Mouse (Mus musculus) lung, postnatal 25 days (tissue): ENCODE results near the gene Helz.
"Not testable (repeated sequence)": the region's sequence is repeated elsewhere in the genome, so short reads cannot be mapped to it uniquely, and the experiment has no call there.

Experiments used
- DNase-seq: peaks from one replicate; pipeline ENCODE4 v3.0.0; 2022; ENCODE audit warnings: low spot score

Helz gene

DNA sequence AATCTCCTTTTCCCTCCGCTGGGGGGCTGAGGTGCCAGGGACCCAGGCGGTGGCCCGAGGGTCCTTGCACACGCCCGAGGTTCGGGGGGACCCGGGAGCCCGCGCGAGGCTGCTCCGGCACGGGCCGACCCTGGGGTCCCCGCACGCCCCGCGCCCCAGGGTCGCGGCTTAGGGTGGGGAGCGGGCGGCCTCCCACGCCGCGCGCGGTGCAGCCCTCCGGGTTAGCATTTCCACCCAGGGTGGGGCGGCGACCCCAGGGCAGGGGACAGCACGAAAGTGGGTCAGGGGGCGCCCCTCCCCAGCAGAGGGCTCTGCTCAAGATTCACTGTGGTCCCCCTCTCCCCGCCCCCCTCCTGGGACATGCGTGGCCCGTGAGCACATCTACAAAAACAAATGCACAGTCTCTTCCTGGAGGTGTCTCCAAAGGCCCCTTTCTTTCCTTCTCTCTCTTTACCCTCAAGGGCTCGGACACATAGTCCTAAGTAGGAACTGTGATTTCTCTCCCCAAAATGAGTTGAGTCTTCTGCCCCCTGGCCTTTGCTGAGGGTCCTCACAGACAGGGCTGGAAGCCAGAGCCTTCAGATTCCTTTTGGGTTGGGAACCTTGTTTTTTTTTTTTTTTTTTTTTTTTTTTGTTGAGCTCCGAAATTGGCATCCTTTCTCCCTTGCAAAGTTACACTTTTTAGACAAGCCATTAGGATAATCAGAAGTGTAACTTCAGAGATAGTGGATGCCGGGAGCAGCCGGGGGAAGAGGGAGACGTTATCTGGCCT lies 660 bp downstream of the Helz start:
- DNase-seq: no peak

DNA sequence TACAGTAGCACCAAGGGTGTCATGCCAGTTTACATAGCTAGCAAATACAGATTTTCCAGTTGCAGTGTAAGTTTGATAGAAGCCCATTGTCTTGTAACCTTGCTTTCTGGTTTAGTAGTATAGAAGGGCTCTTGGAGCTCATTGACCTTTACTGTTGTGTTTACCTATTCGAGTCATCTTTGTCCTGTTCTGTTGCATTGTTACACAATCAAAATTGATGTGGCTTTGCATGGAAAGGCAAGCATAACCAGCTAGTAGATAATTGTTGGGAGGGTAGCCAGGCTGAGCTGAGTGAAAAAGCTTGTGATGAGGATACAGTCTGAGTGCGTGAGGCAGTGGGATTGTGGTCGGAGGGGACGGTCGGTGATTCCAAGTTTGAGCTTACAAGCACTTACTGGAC lies 12.1 kb downstream of the Helz start:
- DNase-seq: no peak

DNA sequence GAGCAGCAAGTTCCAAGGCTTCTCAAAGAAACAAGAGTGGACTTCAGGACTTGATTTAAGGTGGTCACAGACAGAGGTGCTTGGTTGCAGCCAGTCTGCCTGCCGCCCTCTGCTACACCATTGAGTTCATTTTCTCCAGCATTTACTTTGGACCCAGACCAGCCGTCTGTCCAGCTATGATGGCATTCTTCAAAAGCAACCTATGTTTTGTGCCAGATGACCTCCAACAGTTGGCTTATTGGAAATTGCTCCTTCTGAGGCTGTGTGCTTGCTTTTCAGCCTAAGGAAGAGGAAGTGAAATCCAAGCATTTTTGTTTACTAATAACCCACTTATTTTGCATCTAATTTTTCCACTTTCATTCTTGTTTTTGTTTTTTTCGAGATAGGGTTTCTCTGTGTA lies 19.7 kb downstream of the Helz start:
- no peak for DNase-seq

DNA sequence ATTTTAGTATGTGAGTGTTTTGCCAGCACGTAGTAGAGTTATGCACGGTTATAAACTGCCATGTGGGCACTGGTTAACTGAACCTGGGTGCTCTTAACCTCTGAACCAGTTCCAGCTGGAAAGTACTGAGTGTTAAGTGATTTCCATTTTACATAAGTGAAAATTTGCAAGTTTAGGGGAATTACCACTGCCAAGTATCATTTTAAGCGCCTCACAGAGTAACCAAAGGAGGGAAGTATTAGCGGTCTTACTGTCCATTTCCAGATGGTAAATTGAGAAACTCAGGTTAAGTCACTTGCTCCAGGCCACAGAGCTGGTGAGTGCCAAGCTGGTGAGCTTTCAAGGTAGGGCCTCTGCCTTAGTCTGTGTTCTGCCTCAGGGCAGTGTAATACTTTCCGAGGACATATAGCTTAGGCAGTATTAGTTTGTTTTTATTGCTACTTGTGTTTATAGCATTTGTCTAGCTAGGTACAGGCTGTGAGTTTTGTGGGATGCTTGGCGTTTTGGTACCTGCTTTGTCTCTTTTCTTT lies 20.8 kb downstream of the Helz start:
- DNase-seq: no peak

DNA sequence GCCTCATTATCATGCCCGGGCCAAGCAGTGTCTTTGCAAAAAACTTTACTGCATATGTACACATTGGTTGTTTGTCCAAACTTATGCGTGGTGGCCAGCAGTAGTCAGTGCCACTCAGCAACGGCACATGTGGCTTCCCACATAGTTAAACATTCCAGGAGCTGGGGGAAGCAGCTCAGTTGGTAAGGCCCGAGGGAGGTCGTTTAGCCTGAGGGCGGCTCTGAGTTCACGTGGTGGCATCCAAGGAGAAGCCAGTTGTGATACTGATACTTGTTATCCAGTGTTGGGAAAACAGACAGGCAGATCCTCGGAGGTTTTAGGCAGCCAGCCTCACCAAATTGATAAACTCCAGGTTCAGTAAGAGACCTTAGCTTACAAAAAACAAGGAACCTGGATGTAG lies 23.2 kb downstream of the Helz start:
- not testable (repeated sequence) for DNase-seq

DNA sequence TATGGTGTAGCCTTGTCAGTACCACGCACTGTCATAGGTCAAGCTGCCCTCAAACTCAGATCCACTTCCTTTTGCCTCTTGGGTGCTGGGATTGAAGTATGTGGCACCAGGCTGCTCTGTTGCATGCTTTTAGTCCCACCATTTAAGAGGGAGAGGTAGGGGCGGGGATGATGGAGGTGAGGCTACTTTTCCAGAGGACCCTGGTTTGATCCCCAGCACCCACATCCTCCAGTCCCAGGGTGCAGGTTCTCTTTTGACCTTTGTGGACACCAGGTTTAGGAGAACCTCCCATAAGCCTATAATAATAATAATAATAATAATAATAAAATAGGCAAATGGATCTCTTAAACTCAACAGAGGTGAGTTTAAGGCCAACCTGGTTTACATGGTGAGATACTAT lies 23.6 kb downstream of the Helz start:
- no peak for DNase-seq

DNA sequence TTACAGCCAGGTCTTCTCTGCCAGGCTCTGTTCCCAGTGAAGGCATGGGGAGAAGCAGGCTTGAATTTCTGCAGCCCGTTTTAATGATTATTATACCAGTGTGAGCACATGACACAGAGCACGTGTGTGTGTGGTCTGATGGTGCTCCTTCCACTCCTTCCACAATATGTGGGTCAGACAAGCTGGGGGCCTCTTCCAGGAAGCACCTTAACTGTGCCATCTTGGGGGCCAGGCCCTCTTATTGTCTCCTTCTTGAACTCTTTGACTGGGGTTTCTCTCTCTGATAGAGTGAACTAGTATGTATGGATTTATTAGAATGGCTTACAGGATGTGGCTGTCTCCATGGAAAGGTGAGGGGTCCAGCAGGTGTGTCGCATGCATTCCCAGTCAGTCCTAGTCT lies 24.8 kb downstream of the Helz start:
- no peak for DNase-seq

DNA sequence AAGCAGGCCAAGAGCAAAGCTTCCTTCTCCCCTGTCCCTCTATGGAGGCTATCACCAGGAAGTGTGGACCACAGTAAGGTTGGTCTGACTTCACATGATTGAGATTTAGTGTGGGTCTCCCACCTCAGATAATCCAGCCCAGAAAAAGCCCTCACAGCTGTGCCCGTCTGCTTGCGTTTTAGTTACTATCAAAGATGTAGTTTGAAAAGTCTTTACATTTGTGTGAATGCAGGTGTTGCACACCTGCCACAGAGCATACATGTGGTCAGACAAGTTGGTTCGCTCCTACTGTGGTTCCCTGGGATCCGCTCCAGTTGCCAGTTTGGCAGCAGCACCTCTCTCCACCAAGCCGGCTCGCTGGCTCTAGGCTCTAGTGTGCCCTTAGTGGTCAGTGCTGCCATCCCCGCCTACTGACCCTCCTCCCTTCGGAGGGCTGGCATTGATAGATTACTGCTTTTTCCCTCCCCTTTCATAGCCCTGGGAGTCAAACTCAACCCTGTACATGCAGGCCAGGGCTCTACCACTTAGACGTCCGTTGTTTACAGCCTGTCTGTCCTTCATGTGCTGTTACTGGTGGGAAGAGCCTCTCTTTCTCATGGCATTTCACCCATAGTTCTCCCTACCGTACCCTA lies 25.4 kb downstream of the Helz start:
- DNase-seq: peak; percentile 55

DNA sequence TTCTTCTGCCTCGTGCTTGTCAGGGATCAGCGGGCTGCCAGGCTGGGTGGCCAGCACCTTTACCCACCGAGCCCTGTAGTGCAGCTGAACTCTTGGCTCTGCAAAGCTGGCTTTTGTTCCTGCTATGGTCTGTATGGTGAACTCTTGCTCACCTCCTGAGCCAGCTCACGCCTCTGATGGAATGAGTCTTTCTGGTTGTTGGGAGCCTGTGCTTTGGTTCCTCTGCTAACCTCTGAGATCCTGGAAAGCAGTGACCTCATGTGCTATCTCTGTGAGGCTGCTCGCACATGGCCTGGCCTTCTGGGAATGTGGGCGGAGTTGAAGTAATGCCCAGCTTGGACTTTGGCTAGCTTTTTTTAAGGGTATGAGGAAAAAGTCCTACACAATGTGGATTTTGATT lies 26.1 kb downstream of the Helz start:
- peak; percentile 35 for DNase-seq

DNA sequence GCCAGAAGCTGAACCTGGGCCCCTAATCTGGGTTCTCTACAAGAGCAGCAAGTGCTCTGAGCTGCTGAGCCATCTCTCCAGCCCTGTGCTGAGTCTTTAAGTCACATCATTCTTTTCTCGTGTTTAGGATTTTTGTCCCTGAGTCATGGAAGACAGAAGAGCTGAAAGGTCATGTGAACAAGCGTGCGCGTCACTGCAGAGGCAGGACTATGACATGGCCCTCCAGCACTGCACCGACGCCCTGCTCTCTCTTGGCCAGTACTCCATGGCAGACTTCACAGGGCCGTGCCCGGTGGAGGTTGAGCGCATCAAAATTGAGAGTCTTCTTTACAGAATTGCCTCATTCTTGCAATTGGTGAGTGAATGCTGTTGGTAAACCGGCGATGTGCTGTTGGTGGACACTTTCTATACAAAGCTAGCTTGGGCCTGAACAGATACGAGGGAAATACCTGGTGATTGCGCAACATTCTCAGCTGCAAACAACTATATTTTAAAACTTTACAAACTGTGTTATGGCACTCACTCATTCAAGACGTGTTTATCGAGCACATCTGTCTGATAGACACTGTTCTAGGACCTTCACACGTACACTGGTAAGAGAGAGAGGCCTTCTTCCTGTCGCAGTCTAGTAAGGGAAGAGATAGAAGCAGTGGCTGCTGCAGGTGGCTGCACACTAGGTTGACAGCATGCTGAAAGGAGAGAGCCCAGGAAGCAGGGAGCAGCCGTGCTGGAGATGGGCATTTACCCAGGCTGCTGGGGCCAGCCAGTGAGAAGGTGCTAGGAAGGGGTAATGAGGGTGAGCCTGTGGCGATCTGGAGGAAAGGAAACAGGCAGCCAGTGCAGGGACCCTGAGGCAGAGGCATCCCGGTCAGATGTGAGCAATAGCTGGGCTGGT lies 27.3 kb downstream of the Helz start:
- no peak for DNase-seq

DNA sequence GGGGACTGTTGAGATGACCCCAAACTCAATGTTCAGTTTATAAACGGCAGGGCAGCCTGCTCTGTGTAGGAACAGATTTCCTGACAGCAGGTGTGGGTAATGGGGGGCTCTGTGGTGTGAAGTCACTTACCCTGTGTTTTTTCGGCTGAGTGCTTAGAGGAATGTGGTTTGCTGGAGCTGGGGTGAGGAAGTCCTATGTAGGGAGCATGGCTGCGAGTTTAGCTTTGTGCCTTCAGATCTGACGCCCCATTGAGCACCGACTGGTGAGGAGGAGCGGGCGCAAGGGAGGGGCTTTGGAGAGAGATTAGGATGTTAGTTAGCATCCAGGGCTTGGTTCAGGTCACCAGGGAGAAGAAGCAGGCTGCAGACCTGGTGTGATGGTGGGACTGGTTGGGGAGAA lies 28.5 kb downstream of the Helz start:
- DNase-seq: no peak

DNA sequence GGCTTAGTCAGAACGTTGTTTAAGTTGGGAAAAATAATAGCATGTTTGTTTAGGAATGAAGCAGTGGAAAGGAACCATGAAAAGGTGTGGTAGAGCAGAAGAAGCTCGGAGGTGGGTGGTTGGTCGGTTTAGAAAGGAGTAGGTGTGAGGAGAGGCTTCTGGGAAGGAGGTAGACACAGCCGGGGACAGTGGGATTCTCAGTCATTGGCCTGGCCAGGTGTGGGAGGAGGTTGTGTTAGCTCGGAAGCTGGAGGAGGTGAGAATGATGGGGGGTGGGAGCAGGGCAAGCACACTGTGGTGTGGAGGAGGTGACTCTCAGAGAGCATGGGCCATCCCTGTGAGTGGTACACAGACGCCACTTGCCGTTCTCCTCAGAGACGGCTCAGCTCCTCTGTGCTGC lies 29.7 kb downstream of the Helz start:
- no peak for DNase-seq

DNA sequence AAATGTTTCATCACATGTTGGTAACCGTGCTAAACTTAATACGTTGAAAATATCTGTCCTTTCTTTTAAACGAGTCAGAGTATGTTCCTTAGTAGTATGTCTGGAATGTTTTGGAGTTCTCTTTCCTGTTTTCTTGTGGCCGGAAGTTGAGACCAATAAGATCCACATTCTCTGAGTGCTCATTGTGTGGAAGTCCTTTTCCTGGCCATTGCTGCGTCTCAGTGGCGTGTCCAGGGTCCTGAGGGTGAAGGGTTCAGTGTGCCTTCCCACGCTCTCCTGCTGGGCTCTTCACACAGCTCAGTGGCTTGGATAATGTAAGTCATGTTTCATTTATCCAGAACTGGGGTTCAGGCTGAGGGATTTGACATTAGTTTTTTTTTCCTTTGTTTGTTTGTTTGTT lies 30.5 kb downstream of the Helz start:
- DNase-seq: peak; percentile 18

DNA sequence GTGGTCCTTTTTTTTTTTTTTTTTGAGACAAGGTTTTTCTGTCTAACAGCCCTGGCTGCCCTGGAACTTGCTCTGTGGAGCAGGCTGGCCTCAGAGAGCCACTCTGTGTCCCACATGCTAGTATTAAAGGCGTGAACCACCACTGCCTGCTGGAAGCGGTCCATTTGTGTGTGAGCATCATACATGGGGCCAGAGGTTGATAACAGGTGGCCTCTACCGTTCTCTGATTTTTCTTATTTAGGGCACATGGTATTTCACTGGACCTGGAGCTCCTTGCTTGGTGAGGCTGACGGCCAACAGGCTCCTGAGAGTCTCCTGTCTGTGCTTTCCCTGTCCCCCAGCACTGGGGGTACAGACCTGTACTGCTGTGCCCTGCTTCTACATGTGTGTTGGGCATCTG lies 33.1 kb downstream of the Helz start:
- DNase-seq: no peak

DNA sequence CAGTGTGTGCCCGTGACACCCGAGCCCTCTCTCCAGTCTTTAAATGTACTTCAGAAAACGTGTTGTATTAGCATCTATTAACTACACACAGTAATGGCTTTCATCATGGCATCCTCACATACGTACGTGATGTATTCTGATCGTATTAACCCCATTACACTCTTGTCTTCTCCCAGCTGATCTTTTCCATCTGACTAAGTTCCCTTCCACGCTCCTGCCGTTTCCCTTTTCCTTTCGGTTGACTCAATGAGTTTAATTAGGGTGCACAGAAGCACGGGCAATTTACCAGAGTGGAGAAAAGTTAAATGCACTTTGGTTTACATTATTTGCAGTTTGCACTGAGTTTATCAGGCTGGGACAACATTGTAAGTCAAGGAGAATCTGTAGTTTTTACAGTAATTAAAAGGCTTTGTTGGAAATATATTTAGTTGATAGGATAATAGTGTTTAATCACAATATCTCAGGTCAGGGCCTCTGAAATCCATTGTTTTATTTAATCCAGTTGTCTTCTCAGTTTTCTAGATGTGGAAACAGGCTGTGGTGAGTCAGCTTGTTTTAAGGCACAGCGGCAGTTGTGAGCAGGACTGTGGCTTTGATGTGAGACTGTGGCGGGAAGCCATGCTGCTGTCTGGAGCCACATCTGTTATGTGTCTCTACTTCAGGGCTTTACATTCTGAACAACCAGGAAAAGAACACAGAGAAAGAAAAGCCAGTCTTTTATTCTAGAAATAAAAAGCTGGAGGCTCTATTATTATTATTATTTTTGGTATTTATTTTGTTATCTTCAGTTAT lies 37.1 kb downstream of the Helz start:
- DNase-seq: no peak

DNA sequence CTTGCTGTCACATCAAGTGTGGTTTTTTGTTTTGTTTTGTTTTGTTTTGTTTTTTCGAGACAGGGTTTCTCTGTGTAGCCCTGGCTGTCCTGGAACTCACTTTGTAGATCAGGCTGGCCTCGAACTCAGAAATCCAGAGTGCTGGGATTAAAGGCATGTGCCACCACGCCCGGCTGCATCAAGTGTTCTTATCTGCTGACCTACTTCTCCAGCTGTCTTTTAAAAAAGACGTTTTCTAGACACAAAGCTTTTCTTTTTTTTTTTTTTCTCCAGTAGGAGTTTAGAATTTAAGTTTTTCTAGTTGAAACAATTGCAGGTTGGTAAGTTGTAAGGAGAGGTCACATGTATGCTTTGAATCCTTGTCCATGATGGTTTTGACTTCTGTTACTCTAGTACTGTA lies 38.4 kb downstream of the Helz start:
- not testable (repeated sequence) for DNase-seq

DNA sequence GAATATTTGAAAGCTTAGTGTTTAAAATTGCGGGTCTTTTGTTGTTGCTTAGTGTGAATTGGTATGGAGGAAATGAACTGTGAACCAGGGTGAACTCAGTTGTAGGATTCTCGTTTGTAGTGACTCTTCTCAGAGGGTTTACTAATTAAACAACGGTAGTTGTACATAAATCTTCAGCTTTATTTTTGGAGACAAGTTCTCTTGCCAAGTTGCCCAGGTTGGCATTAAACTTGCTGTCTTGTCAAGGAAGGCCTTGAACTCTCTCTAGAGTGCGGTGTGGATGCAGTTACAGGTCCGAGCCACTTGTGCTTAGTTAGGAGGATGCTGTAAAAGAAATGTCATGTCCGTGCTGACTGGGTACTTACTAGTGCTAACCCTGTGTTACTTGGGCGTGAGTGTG lies 39.4 kb downstream of the Helz start:
- DNase-seq: no peak

DNA sequence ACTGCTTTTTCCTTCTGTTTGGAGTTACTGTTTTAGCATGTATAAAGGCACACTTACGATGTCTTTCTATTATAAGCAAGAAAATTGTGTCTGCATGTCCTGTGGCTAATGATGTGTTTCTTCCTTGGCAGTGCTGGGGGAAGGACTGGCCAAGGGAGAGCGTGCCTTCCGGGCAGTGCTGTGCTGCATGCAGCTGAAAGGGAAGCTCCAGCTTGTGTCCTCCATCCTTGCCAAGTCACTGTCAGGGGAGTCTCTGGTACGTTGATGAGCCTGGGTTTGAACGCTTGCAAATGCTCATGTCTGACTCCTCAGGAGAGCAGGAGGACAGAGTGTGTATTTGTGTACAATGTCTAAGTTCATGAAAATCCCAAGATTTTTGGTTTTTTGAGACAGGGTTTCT lies 44.8 kb downstream of the Helz start:
- no peak for DNase-seq

DNA sequence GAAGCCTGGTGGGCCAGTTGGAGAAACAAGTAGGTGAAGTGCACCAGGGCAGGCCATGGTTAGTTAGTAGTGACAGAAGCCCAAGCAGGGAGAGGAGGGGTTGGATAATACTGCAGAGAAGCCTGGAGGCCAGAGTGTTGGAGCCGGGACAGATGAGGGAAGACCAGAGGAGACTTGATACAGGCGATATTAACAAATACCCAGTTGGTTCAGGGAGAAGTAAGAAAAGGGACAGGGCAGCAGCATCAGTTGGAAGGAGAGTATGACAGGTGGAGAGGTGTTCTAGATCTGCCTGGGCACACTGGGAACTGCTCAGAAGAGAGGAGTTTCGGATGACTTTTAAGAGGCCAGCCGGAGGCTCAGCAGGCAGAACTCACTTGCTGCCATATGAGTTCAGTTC lies 49.7 kb downstream of the Helz start:
- no peak for DNase-seq

DNA sequence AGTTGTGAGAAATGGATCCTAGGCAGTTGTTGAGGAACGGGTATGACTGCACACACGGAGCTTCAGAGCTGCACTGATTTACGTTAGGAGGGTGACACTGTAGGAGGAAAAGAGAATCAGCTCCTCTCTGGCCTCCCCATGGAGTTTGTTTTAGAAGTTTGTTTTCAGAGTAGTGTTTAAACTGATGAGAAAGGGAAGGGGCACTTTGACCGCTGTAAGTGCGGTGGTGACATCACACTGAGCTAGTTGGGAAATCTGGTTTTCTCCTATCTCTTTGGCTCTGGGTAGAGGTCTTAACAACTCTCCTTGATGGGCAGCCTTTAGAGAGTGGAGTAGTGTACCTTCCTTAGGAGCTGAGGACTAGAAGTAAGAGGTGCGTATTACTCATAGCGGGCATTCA lies 58.0 kb downstream of the Helz start:
- no peak for DNase-seq

DNA sequence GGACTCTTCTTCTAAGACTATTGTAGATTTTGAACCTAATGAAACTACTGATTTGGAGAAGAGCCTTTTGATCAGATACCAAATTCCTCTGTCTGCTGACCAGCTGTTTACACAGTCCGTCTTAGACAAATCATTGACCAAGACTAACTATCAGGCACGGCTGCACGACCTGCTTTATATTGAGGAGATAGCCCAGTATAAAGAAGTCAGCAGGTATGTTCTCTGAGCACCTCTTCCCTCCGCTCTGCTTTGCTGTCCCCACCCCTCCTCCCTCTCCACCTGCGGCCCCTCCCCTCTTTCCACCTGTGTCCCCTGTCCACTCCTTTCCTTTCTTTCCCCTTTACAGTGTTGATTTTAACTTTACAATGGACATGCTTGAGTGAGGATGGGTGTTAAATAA lies 66.2 kb downstream of the Helz start:
- DNase-seq: no peak

DNA sequence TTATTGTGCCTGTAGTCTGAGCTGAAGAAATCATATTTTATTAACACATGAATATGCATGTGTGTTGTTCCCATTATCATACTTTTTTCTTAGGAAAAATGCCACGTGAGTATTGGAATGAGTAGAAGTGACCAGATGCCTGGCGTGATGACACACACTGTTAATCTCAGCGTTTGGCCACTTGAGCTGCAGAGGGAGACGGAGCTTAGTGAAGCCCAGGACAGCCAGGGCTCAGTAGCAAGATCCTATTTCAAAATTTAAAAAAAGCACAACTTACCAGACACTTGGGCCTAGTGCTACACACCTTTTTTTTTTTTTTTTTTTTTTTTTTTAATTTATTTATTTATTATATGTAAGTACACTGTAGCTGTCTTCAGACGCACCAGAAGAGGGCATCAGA lies 68.0 kb downstream of the Helz start:
- no peak for DNase-seq
